Mouse (Mus musculus) retina, postnatal 7 days (tissue): Measurements from ENCODE around the gene Rpl19.

ENCODE experiments used
- DNase-seq: peaks from one replicate; pipeline ENCODE4 v3.0.0-alpha.2; 2012; ENCODE audit warnings: low read depth, low spot score

Gene Rpl19

DNA sequence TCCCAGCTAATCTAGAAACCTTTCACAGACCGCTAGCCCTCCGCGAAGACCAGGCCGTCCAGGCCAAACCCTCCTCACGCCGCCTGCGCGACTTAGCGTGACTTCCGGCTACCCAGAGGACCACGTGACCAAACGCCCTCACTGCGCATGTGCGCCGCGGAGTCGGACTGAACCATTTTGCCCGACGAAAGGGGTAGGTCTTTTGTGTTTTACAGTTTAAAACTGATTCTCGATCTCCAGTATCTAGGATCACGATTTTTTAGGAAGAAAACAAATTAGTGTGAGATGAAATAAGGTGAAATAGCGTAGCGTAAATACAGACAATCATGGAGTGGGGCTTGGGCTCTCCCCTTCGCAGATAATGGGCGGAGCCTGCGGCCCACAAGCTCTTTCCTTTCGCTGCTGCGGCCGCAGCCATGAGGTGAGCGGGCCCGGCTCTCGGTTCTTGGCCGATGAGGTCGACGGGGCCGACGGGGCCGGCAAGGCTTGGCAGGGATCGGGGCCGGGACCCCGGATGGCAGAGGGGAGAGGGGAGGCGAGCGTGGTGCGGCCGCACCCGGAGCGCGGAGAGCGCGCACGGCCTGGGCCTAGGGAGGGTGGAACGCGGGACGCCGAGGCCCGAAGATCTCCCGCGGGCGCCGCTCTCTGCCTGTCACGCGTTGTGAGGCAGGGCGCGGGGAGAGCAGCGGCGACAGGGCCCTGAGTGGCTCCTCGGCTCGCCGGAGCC is at the start of gene Rpl19:
Gene Rpl19 (plus strand): TSS at position 141 of the 727 bp plus-strand sequence.
- DNase-seq, result peak; percentile 95

DNA sequence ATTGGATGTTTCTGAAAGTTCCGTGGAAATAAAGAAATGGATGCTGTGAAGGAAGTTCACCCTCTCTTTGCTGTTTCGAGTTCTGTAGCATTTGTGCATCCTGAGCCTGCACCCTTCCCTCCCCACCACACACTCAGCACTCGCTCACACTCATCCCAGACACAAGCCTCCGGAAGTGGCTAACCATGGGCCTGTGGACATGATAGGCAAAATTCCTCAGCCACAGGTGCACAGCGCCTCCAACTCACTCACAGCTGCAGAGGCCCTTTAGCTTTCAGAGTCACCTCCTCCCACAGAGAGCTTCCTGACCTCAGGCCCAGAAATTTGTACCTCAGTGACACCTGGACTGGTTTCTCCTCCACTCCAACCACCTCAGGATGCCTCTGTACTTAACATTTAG is 48.7 kb upstream of the Rpl19 start:
- DNase-seq, result no peak

DNA sequence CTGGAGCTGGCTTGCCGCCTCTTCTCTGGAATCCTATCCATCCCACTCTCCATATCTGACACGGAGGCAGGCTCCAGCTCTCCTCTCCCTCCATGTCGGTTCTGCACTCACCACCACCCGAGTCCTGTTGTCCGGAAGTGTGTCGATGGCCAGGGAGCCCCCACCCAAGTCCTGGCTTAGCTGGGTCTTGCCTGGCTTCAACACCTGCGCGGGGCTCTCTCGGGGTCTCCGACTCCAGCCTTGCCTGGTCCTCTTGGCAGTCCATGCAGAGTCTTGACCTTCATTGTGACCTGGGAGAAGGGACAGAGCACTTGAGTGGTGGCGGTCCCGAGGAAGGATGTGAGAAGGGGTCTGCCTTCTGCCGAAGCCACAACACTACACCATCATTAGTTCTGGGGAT is 48.1 kb upstream of the Rpl19 start:
- no peak for DNase-seq

DNA sequence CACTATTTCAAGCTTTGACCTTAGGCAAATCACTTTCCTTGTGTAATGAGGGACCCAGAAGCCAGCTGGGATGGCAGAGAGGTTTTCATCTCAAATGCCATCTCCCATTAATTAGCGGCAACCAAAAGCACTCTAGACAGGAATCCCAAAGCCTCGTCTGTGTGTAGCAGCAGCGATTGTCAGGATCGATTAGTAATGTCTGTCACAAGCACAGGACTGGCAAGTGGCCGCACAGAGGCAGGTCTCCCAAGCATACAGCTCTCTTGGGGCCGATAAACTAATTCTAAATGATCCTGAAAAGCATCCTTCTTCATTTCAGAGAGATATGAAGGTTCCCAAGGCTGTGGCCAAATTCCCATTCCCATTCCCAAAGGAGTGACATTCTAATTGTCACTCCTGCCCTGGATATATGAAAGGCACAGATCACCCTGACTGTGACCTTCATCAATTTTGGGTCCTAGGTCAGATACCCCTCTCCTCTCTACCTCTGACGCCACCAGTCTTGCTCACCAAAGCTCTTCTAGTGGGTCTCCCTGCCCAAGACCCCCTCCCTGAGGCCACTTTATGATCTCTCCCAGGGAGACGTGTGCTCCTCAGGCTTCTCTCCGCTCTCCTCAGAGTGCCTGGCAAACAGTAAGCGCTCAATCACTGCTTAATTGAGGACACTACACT is 46.5 kb upstream of the Rpl19 start:
- DNase-seq, result no peak

DNA sequence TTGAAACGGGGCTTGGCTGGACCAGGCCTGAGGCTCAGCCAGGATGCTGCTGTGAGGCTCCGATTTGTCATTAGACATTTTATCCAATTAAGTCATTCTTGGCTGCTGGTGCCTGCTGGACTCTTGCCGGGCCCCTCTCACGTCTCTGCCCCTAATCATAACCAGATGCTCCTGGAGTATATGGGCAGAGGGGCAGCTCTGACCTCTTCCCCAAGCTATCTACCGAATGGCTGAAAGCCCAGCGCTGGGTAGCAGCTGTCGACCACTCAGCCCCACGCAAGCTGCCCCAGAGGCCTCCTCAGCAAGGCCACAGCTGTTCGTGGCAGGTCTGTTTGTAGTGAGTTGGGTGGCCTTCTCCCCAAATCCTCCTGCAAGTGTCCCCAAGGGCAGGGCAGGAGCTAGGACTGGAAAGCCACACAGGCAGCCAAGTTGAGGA is 46.0 kb upstream of the Rpl19 start:
- no peak for DNase-seq

DNA sequence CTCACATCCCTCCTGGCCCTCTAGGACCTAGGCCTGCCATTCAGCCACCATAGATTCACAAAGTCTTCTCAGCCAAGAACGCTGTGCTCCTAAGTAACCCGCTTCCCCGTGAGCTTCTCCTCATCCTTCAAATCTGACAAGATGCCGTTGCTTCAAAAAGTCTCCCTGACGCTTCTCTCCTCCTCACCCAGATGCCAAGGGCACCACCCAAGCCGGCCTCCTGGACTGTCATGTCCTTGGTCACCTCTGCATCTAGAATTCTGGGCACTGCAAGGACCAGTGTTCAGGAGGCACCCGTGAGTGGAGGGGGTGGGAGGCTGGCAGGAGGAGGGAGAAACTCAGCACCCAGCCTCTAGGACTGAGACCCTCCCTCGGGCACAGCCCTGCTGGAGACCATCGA is 43.8 kb upstream of the Rpl19 start:
- DNase-seq, result no peak

DNA sequence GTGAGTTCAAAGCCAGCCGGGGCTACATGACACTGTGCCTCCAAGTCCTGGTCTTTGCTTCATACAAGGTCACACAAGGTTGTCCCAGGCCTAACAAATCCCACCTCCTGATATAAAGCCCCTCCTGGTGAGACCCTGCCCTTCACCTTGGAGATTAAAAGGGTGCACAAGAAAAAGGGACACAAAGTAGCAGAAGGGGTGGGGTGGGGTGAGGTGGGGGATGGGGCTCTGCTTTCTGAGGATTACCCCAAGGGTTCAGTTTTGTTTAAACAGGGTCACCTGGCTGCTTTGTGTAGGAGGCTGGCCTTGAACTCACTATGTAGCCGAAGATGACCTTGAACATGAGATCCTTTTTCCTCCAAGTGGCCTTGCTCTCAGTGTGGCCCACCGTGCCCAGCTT is 43.0 kb upstream of the Rpl19 start:
- no peak for DNase-seq

DNA sequence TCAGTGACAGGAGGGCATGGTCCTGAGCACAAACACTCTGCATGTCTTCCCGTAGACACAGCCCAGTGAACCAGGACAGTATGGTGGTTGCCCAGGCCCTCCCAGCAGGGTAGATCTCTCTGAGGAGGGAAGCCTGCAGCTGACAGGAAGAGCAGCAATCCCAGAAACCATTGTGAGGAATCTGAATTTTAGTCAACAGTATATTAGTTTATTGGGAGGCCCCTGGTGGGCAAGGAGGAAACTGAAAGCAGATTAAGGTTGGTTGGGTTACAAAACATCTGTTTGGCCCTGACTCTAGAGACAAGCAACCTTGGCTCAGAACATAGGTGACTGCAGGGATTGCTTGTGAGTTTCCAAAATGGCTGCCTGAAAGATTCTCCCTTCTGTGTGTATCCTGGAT is 42.5 kb upstream of the Rpl19 start:
- no peak for DNase-seq

DNA sequence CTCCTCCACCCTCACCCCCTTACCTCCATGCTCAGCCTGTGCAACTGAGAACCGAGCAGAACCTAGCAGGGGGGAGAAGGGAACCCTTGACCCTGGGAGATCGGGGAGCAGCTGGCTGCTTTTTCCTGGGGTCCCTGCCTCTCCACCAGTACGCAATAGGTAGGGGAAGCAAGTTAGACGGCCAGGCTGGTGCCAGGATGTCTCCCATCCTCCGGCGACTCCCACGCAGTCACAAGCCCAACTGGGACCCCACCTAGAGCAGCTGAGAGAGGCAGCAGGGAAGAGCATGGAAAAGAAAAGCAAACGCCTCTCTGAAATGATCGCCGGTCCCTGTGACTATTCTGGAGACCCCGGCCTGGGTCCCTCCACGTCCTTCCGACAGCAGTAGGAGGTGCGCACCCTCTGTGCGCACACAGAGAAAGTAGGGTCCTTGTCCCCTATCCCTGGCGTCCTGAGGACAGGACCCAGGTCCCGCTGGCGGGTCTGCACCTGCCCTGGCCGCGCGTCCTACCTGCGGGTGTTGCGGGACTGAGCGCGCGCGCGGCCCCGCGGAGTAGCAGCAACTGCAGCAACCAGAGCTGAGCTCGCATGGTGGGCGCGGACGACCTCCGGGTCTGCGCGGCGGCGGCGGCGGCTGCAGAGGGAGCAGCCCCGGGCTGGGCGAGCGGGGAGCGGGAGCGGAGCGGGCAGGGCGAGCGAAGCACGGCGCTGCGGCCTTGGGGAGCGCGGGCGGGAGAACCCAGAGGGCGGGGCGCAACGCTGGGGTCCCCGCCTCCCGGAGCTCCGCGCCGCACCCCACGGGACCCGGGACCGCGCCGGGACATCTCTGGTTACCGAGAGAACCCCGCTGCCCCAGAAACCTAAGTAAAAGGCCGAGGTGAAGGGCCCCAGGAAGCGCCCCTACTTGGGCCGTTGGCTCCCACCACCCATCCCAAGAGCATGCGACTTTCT is 40.5 kb upstream of the Rpl19 start, which contains the start of gene Plxdc1:
Gene Plxdc1 (minus strand): TSS at position 718 of the 951 bp plus-strand sequence.
- DNase-seq, result no peak

DNA sequence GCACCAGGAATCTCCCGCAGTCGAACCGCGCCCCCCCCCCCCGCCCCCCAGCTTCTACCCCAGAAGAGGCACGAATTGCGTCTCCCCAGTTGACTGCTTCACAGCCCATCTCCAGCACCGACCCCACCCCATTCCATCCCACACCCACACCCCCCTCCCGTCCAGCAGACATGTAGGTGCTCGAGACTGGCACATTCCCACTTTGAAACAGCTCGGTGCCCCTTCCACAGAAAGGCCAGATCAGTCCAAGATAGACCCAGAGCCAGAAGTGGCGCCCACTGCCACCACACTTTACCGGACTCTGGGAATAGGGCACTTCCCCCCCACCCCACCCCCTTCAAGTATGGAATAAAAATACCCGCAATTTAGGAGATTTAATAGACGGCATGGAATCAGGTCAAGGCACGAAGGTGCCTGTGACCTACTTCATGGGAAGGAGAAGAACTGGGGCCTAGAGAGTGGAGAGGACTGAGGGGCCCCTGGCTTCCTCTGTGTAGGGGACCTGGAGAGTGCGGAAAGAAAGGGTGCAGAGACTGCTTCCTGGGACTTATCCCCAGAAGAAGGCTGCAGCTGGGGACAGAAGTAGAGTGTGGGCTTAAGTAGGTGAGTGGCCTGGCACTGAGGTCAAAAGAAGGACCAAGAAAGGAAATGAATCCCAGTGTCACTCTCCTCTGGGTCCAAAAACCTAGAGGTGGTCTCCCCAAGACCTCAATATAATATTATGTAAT is 39.6 kb upstream of the Rpl19 start:
- DNase-seq, result no peak

DNA sequence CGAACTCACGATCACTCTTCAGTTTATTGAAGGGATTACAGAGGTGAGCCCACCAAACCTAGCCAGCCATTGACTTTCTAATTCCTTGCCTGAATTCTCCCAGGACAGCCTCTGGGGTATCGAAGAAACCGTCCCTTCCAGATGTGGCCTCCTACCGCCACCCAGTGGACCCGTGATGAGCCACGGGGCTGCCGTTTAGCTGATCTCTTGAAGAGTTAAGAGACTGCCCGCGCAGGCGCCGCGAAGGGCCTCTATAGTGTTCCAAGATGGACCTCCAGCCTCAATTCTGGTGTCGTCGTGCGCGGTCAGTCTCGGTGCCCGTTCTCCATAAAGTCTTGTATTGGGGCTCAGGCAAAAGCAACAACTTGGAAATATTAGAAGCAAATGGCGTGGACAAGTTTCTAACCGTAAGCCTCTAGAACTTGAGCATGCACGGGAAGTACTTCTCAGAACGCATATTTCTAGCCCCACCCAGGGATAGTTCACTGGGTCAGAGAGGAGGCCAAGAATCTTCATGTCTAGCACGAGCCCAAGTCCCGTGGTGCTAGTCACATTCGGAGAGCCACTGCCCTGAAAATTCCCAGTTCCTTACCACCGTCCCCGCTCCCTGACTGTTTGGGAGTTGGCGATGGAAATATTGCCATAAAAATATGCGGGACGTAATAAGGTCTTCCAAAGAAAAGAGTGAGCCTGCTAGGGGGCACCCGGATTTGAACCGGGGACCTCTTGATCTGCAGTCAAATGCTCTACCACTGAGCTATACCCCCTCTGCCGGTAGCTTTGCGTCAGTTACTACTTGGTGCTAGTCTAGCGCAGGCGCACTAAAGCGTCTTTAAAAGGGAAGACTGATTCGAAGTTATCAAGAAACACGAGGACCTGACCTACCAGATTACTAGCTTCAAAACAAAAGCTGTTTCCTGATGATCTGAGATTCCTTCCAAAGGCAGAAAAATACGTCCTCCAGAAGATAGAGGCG is 38.7 kb upstream of the Rpl19 start:
- DNase-seq, result peak; percentile 87

DNA sequence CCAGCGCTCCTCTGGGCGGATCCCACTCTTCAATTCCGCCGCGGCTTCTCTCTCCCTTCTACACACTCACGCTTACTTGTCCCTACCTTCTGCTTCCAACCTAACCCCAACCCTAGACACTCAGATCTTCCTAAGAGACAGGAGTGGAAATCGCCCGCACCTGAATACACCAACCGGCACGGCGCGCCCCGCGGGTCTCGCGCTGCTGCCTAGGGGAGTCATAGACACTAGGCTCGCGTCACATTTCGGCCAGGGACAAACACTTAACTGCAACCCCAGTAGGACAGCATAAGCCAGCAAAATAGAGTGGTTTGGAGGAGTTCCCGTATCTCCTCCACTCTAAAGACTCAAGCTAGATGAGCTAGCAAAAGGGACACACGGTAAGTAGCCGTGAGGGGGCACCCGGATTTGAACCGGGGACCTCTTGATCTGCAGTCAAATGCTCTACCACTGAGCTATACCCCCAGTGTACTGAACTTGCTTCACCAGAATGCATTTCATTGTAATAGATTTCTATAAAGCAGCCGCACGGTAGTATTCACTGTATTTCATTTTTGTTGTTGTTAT is 37.9 kb upstream of the Rpl19 start:
- peak; percentile 72 for DNase-seq

DNA sequence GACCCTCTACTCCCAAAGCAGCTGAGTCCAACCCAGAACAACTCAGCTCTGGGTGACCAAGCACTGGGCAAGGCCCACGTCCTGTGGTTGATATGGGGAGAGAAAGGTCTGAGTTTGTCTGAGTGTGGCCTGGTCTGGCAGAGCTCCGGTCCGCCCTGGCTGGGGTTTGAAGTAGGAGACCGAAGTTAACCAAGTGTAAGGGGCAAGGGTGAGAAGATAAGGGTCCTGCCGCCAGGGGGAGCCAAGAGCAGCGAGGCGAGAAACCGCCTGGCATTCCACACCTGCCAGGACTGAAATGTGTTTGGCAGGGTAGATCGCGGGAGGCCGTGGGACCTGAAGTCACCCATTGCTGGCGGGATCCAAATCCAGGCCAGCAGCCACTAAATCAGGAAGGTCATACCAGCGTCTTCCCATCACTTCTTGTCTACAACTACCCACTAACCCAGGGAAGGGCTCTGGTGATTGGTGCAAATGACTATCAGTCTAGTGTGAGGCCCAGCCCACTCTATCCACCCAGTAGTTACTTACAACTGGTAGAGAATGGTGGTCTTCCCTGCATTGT is 31.9 kb upstream of the Rpl19 start:
- no peak for DNase-seq

DNA sequence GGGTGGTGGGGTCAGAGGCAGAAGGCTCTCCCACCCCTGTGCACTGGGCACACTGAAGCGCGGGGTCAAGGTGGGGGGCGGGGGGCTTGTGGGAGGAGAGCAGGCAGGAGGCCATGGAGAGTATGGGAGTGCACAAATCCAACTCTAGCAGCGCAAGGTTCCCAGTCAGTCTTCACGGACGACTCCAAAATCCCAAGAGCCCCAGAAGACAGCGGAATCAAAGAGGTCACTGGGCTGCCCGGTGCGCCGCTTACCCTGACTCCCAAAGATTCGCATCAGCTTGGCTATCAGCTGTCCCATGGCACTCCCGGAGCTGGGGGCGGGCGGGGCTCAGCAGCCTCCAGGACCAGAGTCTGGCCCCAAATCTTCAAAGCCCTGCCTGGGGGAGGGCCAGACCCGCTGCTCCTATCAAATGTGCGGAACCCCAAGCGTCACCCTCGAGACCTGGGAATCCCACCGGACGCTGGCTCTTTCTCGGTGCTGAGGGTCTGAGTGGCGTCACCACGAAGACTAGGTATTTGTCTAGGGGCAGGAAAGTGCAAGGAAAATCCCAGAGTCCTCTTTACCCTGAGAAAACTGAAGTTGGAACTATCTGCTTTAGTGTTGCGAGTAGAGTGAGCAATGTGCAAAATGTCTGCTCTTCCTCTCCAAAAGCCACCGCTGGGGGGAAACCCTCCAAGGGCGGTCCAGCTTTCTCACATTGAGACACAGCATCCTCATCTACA is 30.8 kb upstream of the Rpl19 start, which contains the start of gene Arl5c:
Gene Arl5c (minus strand): TSS at position 618 of the 725 bp plus-strand sequence.
- DNase-seq, result no peak

DNA sequence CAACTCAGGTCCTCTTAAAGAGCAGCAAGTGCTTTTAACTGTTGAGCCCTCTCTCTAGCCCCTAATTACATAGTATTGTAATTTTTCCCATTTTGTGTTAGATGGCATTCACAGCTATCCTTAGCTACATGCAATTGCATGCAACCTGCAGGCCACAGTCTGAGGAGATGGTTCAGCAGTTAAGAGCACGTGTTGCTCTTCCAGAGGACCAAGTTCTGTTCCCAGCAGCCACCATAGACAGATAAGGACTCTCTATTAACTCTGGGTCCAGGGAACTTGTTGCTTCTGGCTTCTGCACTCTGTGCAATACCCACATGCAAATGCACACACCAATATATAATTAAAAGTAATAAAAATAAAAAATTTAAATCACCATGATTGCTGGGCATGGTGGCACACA is 29.8 kb upstream of the Rpl19 start:
- no peak for DNase-seq

DNA sequence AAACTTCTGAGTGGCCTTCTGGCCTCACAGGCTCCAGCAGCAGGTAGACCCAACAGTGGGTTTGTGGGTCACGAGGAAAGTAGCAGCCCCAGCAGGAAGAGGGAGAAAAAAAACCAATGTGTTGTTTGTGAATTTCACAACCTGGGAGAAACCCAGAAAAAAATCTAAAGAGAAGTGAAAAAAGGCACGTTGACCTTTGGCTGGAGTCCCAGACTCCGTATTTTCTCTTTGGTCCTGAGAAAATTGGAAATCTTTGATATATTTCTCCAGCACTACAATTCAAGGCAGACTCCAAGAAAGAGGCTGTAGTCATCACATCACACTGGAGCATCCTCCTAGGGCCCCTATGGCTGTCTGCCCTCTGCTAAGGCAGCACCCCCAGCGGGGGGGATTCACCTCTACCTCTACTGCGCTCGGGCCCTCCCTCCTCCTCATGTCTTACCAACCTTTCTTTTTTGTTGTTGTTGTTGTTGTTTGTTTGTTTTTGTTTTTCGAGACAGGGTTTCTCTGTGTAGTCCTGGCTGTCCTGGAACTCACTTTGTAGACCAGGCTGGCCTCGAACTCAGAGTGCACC is 29.0 kb upstream of the Rpl19 start:
- DNase-seq, result no peak

DNA sequence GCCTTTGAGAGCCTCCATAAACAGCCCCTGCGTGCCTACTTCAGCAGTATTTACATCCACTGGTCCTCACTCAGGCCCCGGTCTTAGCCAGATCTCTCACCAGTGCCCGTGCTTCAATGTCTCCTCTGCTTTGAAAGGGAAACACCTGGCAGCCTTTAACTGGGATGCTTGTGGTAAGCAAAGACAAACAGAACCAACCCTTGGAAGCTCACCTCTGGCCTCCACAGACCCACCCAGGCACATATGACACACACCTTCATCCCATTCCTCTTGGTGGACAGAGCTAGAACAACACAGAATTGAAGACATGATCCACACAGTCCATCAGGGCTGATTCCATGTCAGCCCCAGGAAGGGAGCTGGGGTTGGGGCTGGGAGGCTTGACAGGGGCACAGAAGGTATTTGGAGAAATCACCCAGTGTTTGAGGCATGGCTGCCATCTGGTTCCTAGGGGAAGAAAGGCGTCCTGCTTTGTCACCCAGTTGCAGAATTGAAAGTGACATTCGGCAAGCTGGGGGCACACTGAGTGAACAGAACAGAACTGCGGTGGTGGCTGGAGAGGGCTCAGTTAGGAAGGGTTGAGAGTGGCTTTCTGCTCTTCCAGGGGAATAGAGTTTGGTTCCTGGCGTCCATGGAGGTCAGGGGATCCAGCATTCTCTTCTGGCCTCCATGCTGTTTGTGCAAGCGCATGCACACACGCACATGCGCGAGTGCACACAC is 28.3 kb upstream of the Rpl19 start:
- DNase-seq, result no peak
